Mouse (Mus musculus): ENCODE measurements around the gene Ttn. TPM values are rescaled to one million over a fixed set of nuclear protein-coding genes. Genes with fewer than 3 reads are reported as not detected.
A peak's percentile ranks its signal among the peaks of the same experiment; 100 is the strongest.

Ttn gene
- polyA plus RNA-seq, 1 experiment from 2014 or later, result 0.40 TPM

- peak overlapping the region; percentile 48 for H3K4me3 ChIP-seq
- H3K9me3 ChIP-seq (replicated peaks), result no peaks in the 10 kb centered on the region
- no peaks in the 10 kb centered on the region for H3K27me3 ChIP-seq
- 0 out of 2 replicates have a peak overlapping the region, but pooled peaks have one; percentile 57 for H3K27ac ChIP-seq
- peak overlapping the region; percentile 72 for H3K4me2 ChIP-seq
- H3K36me3 ChIP-seq (ENCODE audit: poor library complexity, severe bottlenecking), result 0 out of 2 replicates have a peak, but pooled peaks cover under 1% of the 10 kb centered on the region
- 45% methylated on average over 9 of the region's 9 CpGs for WGBS
- H3K9ac ChIP-seq, result peak overlapping the region; percentile 72
- ATAC-seq, result no peak
- peaks cover 28% of the 10 kb centered on the region for H3K4me1 ChIP-seq
These were observed 310.1 kb downstream of the Ttn start for GRCm38 (mm10) chr2:76672134-76672745.

- 0 out of 2 replicates have a peak, but pooled peaks cover 4% of the 10 kb centered on the region for H3K36me3 ChIP-seq (ENCODE audit: poor library complexity, severe bottlenecking)
- H3K9ac ChIP-seq, result peak overlapping the region; percentile 72; the same call in 1 of the 2 replicates
- 89% methylated on average over 6 of the region's 6 CpGs for WGBS
- no peak for ATAC-seq
- H3K27ac ChIP-seq, result no peak overlapping the region
- peak overlapping the region; percentile 72 for H3K4me2 ChIP-seq
- H3K27me3 ChIP-seq, result no peaks in the 10 kb centered on the region
- no peaks in the 10 kb centered on the region for H3K9me3 ChIP-seq (replicated peaks)
- H3K4me1 ChIP-seq, result peaks cover 23% of the 10 kb centered on the region
- peak overlapping the region; percentile 48 for H3K4me3 ChIP-seq
These were observed 310.7 kb downstream of the Ttn start for GRCm38 (mm10) chr2:76671641-76672040.

- no peak for ATAC-seq
- Histone ChIP-seq H3K36me3 (ENCODE audit: poor library complexity, severe bottlenecking) (peaks cover 33% of the 10 kb centered on the region), H3K9me3 (replicated peaks) (no peaks in the 10 kb centered on the region), H3K9ac (no peak overlapping the region), H3K4me1 (peaks cover 7% of the 10 kb centered on the region), H3K4me2 (no peak overlapping the region), H3K27me3 (no peaks in the 10 kb centered on the region), H3K27ac (no peak overlapping the region), H3K4me3 (no peak overlapping the region)
- WGBS, result 84% methylated on average over 5 of the region's 5 CpGs
These were observed 315.1 kb downstream of the Ttn start for GRCm38 (mm10) chr2:76667200-76667599.

- Histone ChIP-seq H3K9me3 (replicated peaks) (no peaks in the 10 kb centered on the region), H3K9ac (no peak overlapping the region), H3K27ac (no peak overlapping the region), H3K4me1 (no peaks in the 10 kb centered on the region), H3K4me2 (no peak overlapping the region), H3K36me3 (ENCODE audit: poor library complexity, severe bottlenecking) (peaks cover 37% of the 10 kb centered on the region), H3K4me3 (no peak overlapping the region), H3K27me3 (no peaks in the 10 kb centered on the region)
- no peak for ATAC-seq
- 95% methylated on average over 7 of the region's 7 CpGs for whole genome bisulfite sequencing
These were observed 316.8 kb downstream of the Ttn start for GRCm38 (mm10) chr2:76665531-76665930.

- no peaks in the 10 kb centered on the region for H3K27me3 ChIP-seq
- ATAC-seq, result no peak
- H3K36me3 ChIP-seq (ENCODE audit: poor library complexity, severe bottlenecking), result peaks cover 22% of the 10 kb centered on the region
- no peaks in the 10 kb centered on the region for H3K9me3 ChIP-seq (replicated peaks)
- H3K4me2 ChIP-seq, result no peak overlapping the region
- H3K4me1 ChIP-seq, result no peaks in the 10 kb centered on the region
- WGBS, result 52% methylated on average over 6 of the region's 8 CpGs
- H3K4me3 ChIP-seq, result no peak overlapping the region
- H3K27ac ChIP-seq, result no peak overlapping the region
- H3K9ac ChIP-seq, result no peak overlapping the region
These were observed 322.9 kb downstream of the Ttn start for GRCm38 (mm10) chr2:76659419-76659818.

- Histone ChIP-seq H3K27ac (no peak overlapping the region), H3K36me3 (ENCODE audit: poor library complexity, severe bottlenecking) (peaks cover 15% of the 10 kb centered on the region), H3K9ac (no peak overlapping the region), H3K4me2 (no peak overlapping the region), H3K4me1 (no peaks in the 10 kb centered on the region), H3K4me3 (no peak overlapping the region), H3K27me3 (no peaks in the 10 kb centered on the region), H3K9me3 (replicated peaks) (no peaks in the 10 kb centered on the region)
- ATAC-seq, result no peak
- WGBS, result 85% methylated on average over 13 of the region's 13 CpGs
These were observed 323.8 kb downstream of the Ttn start for GRCm38 (mm10) chr2:76658551-76658950.

GRCm38 (mm10) chr2:76655982-76656381 is 326.4 kb downstream of the Ttn start:
- H3K4me2 ChIP-seq, result no peak overlapping the region
- H3K4me3 ChIP-seq, result no peak overlapping the region
- H3K9me3 ChIP-seq (replicated peaks), result no peaks in the 10 kb centered on the region
- H3K36me3 ChIP-seq (ENCODE audit: poor library complexity, severe bottlenecking), result no peaks in the 10 kb centered on the region
- no peaks in the 10 kb centered on the region for H3K27me3 ChIP-seq
- WGBS, result 12% methylated on average over 1 of the region's 1 CpGs
- H3K4me1 ChIP-seq, result no peaks in the 10 kb centered on the region
- ATAC-seq, result no peak
- H3K9ac ChIP-seq, result no peak overlapping the region
- H3K27ac ChIP-seq, result no peak overlapping the region

- 0 out of 2 replicates have a peak, but pooled peaks have one; percentile 38 for ATAC-seq
These were observed 326.9 kb downstream of the Ttn start for GRCm38 (mm10) chr2:76655444-76655843.

GRCm38 (mm10) chr2:76654646-76655045 is 327.7 kb downstream of the Ttn start:
- Histone ChIP-seq H3K4me1 (no peaks in the 10 kb centered on the region), H3K9me3 (replicated peaks) (no peaks in the 10 kb centered on the region), H3K27me3 (no peaks in the 10 kb centered on the region), H3K4me3 (no peak overlapping the region), H3K9ac (no peak overlapping the region), H3K27ac (no peak overlapping the region), H3K4me2 (no peak overlapping the region), H3K36me3 (ENCODE audit: poor library complexity, severe bottlenecking) (no peaks in the 10 kb centered on the region)
- 74% methylated on average over 5 of the region's 5 CpGs for WGBS
- no peak for ATAC-seq

More at GRCm38 (mm10) chr2:76655444-76655843, 326.9 kb downstream of the Ttn start:
- H3K4me2 ChIP-seq, result no peak overlapping the region
- H3K4me1 ChIP-seq, result no peaks in the 10 kb centered on the region
- H3K9ac ChIP-seq, result no peak overlapping the region
- no peaks in the 10 kb centered on the region for H3K36me3 ChIP-seq (ENCODE audit: poor library complexity, severe bottlenecking)
- WGBS, result 75% methylated on average over 3 of the region's 3 CpGs
- H3K4me3 ChIP-seq, result no peak overlapping the region
- H3K27me3 ChIP-seq, result no peaks in the 10 kb centered on the region
- no peak overlapping the region for H3K27ac ChIP-seq
- H3K9me3 ChIP-seq (replicated peaks), result no peaks in the 10 kb centered on the region

Other genes starting within 250 kb of the Ttn start
- gene Ccdc141, start 188.1 kb upstream of the Ttn start, polyA plus RNA-seq (2015; fragmentation: Nextera tagmentation; extraction: Ambion mirVana), result 3.0 and 3.6 TPM in 2 replicates

Measured in forebrain, embryonic 13.5 days (tissue).